Mouse (Mus musculus) adrenal gland (tissue): ENCODE measurements around the gene Hdgf.
"Not testable (repeated sequence)": the region's sequence is repeated elsewhere in the genome, so short reads cannot be mapped to it uniquely, and the experiment has no call there.

Experiments used
- intact Hi-C: fragments of 180-260 bp; cut with DNase I; formaldehyde crosslinking; loops from one replicate; pipeline ENCODE4 v1.15.1; 2025
- long read RNA-seq, 2 experiments: library from polyadenylated mRNA; unstranded; transcript quantifications; one replicate each; pipeline ENCODE4 v2.0.0; 2020; ENCODE audit warnings: borderline replicate concordance in 1 of 2; ENCODE audit not compliant: insufficient replicate concordance in 1 of 2

Hdgf gene
- long read RNA-seq, experiment 1, transcript Hdgf-201 (6 exons, 2,245 nt): major isoform, 102 of 133 reads
- long read RNA-seq, experiment 1, partial matches to known transcripts: 12 of 133 reads
- long read RNA-seq, experiment 1, other reads (novel, unspliced or antisense): 19 of 133 reads
- long read RNA-seq, experiment 2, transcript Hdgf-201 (6 exons, 2,245 nt): major isoform, 187 of 220 reads
- long read RNA-seq, experiment 2, partial matches to known transcripts: 11 of 220 reads
- long read RNA-seq, experiment 2, other reads (novel, unspliced or antisense): 22 of 220 reads

- intact Hi-C loops: no loop called here
Observed at GRCm38 (mm10) chr3:87905880-87906485, at the start of gene Hdgf. Hdgf (plus strand) TSS chr3:87906321.

DNA sequence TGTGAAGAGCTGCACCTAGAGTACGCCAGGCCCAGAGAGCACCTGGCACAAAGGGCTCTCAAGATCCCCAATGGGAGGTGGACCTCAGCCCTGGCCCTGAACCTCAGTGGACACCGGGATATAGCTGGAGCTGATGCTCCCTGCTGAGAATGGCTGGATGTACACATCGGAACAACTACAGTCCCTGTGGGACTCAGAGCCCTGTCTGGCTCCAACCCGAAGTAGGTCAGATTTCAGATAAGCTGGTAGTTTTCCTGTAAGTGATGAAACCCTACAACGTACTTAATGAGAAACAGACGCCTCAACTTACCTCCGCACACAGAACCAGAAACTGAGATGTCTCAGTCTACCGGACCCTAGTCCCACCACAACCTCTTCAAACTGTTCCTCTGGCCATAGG lies 48.5 kb upstream of the Hdgf start:
- intact Hi-C loops: no loop called here

- intact Hi-C loops: no loop called here
Observed at GRCm38 (mm10) chr3:87859813-87860212, 46.3 kb upstream of the Hdgf start.

DNA sequence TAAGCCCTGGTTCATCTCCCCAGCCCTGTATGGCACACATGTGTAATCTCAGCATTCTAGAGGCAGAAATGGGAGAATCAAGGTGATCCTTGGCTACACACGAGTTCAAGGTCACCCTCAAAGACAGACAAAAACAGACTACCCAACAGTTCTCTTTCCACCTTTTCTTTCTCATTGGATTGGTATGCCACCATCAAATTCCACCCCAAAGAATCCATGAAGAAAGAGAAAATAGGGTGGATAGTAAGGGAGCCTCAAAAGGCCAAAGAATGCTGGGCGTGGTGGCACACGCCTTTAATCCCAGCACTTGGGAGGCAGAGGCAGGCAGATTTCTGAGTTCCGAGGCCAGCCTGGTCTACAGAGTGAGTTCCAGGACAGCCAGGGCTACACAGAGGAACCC lies 42.0 kb upstream of the Hdgf start:
- intact Hi-C loops: not testable (repeated sequence)

DNA sequence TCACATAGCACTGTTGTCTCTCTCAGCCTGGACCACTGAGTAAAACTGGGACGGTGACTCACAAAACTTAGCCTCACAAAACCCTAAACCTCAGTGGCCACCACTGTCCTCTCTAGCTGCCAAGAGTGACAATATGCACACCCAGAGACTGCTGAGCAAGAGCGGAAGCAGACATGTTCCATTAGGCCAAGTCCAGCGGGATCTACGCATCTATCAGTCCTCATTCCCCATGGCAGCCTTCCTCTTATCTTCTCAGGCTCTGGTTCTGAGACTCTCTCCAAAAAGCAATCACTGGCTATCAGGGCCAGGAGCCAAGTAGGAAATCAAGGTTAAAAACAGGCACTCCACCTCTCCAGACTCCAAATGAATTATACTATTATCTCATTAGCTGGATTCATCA lies 28.4 kb upstream of the Hdgf start:
- intact Hi-C loops: no loop called here

DNA sequence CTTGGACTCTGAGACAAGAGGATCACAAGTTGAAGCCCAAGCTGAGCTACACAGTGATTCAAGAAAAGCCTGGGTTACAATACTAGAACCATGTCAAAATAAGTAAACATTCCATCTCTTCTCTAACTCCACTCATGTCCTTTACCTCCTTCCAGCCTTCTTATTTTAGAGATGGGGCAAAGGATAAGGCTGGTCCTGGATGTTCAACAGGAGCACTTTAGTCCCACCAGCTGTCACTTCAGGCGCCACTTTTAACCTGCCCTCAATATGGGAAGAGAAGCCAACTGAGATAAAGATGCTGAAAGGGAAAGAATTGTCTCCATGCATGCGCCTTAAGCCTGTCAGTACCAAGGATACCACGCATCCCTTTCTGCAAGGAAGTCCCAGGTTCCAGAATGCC lies 21.8 kb upstream of the Hdgf start:
- intact Hi-C loops: no loop called here

GRCm38 (mm10) chr3:87884708-87885251 lies 21.3 kb upstream of the Hdgf start:
- intact Hi-C loops: no loop called here

- intact Hi-C loops: no loop called here
Observed at GRCm38 (mm10) chr3:87885281-87886003, 20.7 kb upstream of the Hdgf start, which contains the start of gene Prcc. Prcc (minus strand) TSS chr3:87885608.

DNA sequence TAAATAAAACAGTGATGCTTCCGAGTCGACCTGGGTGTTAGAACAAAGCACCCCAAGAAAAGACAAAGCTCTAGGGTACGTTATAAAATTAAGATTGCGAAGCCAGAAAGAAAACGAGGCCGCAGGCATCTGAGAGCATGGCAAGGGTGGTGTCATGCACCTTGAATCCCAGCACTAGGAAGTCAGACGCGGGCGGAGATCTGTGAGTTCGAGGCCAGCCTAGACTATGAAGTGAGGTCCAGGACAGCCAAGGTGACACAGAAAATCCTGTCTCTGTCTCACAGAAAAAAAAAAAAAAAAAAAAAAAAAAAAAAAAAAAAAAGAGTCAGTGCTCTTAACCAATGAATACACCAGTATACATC lies 20.1 kb upstream of the Hdgf start:
- intact Hi-C loops: no loop called here

GRCm38 (mm10) chr3:87886416-87886815 lies 19.7 kb upstream of the Hdgf start:
- intact Hi-C loops: no loop called here

- intact Hi-C loops: not testable (repeated sequence)
Observed at GRCm38 (mm10) chr3:87887400-87887799, 18.7 kb upstream of the Hdgf start.

- intact Hi-C loops: no loop called here
Observed at GRCm38 (mm10) chr3:87891481-87891880, 14.6 kb upstream of the Hdgf start.

- intact Hi-C loops: no loop called here
Observed at GRCm38 (mm10) chr3:87893367-87893905, 12.7 kb upstream of the Hdgf start.

DNA sequence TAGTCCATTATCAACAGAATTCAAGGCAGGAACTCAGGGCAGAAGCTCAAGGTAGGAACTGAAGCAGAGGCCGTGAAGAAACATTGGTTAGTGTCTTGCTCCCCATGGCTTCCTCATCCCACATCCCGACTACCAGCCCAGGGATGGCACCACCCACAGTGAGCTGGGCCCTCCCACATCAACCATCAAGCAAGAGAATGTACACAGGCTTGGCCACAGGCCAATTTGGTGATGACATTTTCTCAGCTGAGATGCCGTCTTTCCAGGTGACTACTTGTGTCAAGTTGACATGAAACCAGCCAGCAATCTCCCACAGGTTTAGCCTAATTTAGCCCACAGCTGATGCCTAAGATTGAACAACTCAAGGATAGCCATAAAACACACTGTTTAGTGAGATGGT lies 6.9 kb upstream of the Hdgf start:
- intact Hi-C loops: no loop called here

- intact Hi-C loops: no loop called here
Observed at GRCm38 (mm10) chr3:87899776-87900175, 6.3 kb upstream of the Hdgf start.

- intact Hi-C loops: no loop called here
Observed at GRCm38 (mm10) chr3:87901036-87901624, 5.0 kb upstream of the Hdgf start.

DNA sequence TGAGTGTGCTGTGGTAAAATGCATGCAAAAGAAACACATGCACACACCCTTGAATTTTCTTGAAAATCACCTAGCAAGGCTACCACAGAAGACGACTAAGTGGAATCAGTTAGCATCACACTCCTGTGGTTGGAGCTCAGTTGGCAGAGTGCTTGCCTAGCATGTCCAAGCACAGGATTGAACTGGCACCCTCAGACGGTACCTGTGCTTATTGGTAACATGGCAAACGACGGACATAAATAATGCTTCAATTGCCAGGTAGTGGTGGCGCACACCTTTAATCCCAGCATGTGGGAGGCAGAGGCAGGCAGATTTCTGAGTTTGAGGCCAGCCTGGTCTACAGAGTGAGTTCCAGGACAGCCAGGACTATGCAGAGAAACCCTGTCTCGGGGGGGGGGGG lies 4.2 kb upstream of the Hdgf start:
- intact Hi-C loops: not testable (repeated sequence)

- intact Hi-C loops: no loop called here
Observed at GRCm38 (mm10) chr3:87903821-87904220, 2.3 kb upstream of the Hdgf start.

GRCm38 (mm10) chr3:87906601-87906980 lies 470 bp downstream of the Hdgf start:
- intact Hi-C loops: no loop called here

DNA sequence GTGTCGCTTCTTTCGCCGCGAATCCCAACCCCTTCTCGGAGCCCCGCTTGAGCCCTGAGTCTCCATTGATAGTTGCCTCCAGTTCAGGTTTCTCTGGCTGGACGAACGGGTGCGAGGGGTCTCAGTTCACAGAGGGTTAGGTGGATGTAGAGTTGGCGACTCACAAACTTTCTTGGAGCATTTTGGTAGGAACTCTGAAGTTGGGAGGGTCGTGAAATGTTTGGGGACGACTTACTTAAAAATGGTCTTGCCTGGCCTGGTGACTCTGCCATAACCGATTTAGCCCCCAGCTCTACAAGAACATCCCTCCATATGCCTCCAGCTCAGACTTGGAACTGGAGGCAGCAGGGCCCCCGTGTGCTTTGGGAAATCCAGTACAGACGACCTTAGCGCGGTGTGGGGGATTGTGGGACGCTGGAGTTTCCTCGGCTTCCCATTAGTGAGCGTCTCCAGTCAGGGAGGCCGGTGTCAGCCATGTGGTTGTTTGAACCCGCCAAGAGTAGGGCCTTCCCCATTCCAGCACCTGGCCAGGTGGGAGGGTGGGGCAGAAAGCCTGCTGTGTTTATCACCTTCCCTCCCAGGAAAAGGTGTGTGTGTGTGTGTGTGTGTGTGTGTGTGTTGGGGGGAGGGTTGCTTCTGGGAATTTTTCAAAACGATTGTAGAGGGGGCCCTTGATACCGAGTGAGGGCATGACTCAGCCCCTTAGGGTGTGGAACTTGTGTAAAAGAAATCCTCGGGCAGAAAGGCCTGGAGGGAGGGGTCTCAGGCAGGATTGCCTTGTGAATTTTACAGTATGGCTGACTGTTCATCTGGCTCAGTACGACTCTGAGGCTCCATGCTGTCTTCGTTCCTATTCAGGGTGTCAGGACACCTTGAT lies 1.1 kb downstream of the Hdgf start:
- intact Hi-C loops: no loop called here

DNA sequence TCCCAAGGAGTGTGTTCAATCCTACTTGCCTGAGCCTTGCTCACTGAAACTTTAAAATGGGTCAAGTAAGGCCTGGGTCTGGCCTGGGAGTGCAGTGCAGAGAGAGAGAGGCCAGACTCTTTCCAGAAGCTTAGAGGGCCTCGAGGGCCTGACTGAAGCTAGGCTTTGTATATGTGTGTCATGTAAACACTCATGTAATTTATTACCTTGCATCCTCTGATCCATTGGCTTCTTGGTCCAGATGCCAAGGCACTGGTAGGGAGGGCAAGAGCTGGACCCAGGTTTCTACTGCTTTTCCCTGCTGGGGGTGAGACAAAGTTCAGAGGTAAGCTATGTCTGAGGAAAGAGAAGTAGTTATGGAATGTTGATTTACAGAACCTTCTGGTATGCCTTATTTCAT lies 1.8 kb downstream of the Hdgf start:
- intact Hi-C loops: no loop called here
